Mouse (Mus musculus): ENCODE data around the gene Etv6. TPM values are rescaled to one million over a fixed set of nuclear protein-coding genes. Genes with fewer than 3 reads are reported as not detected.

Gene Etv6
- polyA plus RNA-seq, 1 experiment from 2014 or later, result 3.4 TPM

GRCm38 (mm10) chr6:134243119-134243518 is 207.6 kb downstream of the Etv6 start:
- no peak overlapping the region for H3K4me2 ChIP-seq (ENCODE audit: low read length)
- ATAC-seq, result no peak
- no peaks in the 10 kb centered on the region for H3K27me3 ChIP-seq (replicated peaks; ENCODE audit: control insufficient read depth, insufficient read depth, low read length)
- WGBS, result 62% methylated on average over 3 of the region's 3 CpGs
- no peak overlapping the region for H3K9ac ChIP-seq (ENCODE audit: low read depth, low read length)
- no peaks in the 10 kb centered on the region; the same call in 1 of the 2 replicates for H3K36me3 ChIP-seq (ENCODE audit: control insufficient read depth, insufficient read depth, low read length)
- no peak overlapping the region for H3K27ac ChIP-seq (ENCODE audit: low read depth, low read length)
- H3K4me3 ChIP-seq (ENCODE audit: low read length), result no peak overlapping the region
- H3K4me1 ChIP-seq (ENCODE audit: control insufficient read depth, insufficient read depth, low read depth, low read length), result no peaks in the 10 kb centered on the region
- H3K9me3 ChIP-seq (ENCODE audit: control insufficient read depth, low read length), result no peaks in the 10 kb centered on the region

GRCm38 (mm10) chr6:134243546-134243945 is 208.0 kb downstream of the Etv6 start:
- Histone ChIP-seq H3K4me2 (ENCODE audit: low read length) (no peak overlapping the region), H3K27me3 (replicated peaks; ENCODE audit: control insufficient read depth, insufficient read depth, low read length) (no peaks in the 10 kb centered on the region), H3K4me3 (ENCODE audit: low read length) (no peak overlapping the region), H3K36me3 (ENCODE audit: control insufficient read depth, insufficient read depth, low read length) (no peaks in the 10 kb centered on the region; the same call in 1 of the 2 replicates), H3K9ac (ENCODE audit: low read depth, low read length) (no peak overlapping the region), H3K9me3 (ENCODE audit: control insufficient read depth, low read length) (no peaks in the 10 kb centered on the region), H3K27ac (ENCODE audit: low read depth, low read length) (no peak overlapping the region), H3K4me1 (ENCODE audit: control insufficient read depth, insufficient read depth, low read depth, low read length) (no peaks in the 10 kb centered on the region)
- WGBS, result 78% methylated on average over 4 of the region's 4 CpGs
- no peak for ATAC-seq

GRCm38 (mm10) chr6:134244071-134244470 is 208.6 kb downstream of the Etv6 start:
- no peaks in the 10 kb centered on the region; the same call in 1 of the 2 replicates for H3K36me3 ChIP-seq (ENCODE audit: control insufficient read depth, insufficient read depth, low read length)
- 84% methylated on average over 4 of the region's 4 CpGs for WGBS
- no peaks in the 10 kb centered on the region for H3K4me1 ChIP-seq (ENCODE audit: control insufficient read depth, insufficient read depth, low read depth, low read length)
- H3K9me3 ChIP-seq (ENCODE audit: control insufficient read depth, low read length), result no peaks in the 10 kb centered on the region
- no peak overlapping the region for H3K4me2 ChIP-seq (ENCODE audit: low read length)
- H3K27me3 ChIP-seq (replicated peaks; ENCODE audit: control insufficient read depth, insufficient read depth, low read length), result no peaks in the 10 kb centered on the region
- no peak overlapping the region for H3K4me3 ChIP-seq (ENCODE audit: low read length)
- no peak for ATAC-seq
- no peak overlapping the region for H3K27ac ChIP-seq (ENCODE audit: low read depth, low read length)
- no peak overlapping the region for H3K9ac ChIP-seq (ENCODE audit: low read depth, low read length)

GRCm38 (mm10) chr6:134246109-134246508 is 210.6 kb downstream of the Etv6 start:
- H3K27ac ChIP-seq (ENCODE audit: low read depth, low read length), result no peak overlapping the region
- H3K4me1 ChIP-seq (ENCODE audit: control insufficient read depth, insufficient read depth, low read depth, low read length), result no peaks in the 10 kb centered on the region
- no peaks in the 10 kb centered on the region for H3K9me3 ChIP-seq (ENCODE audit: control insufficient read depth, low read length)
- 76% methylated on average over 2 of the region's 2 CpGs for WGBS
- H3K4me3 ChIP-seq (ENCODE audit: low read length), result no peak overlapping the region
- ATAC-seq, result no peak
- H3K4me2 ChIP-seq (ENCODE audit: low read length), result no peak overlapping the region
- no peaks in the 10 kb centered on the region; the same call in 1 of the 2 replicates for H3K36me3 ChIP-seq (ENCODE audit: control insufficient read depth, insufficient read depth, low read length)
- H3K9ac ChIP-seq (ENCODE audit: low read depth, low read length), result no peak overlapping the region
- no peaks in the 10 kb centered on the region for H3K27me3 ChIP-seq (replicated peaks; ENCODE audit: control insufficient read depth, insufficient read depth, low read length)

GRCm38 (mm10) chr6:134247324-134247723 is 211.8 kb downstream of the Etv6 start:
- no peaks in the 10 kb centered on the region; the same call in 1 of the 2 replicates for H3K36me3 ChIP-seq (ENCODE audit: control insufficient read depth, insufficient read depth, low read length)
- no peaks in the 10 kb centered on the region for H3K4me1 ChIP-seq (ENCODE audit: control insufficient read depth, insufficient read depth, low read depth, low read length)
- no peak for ATAC-seq
- H3K27ac ChIP-seq (ENCODE audit: low read depth, low read length), result no peak overlapping the region
- no peaks in the 10 kb centered on the region for H3K27me3 ChIP-seq (replicated peaks; ENCODE audit: control insufficient read depth, insufficient read depth, low read length)
- H3K9ac ChIP-seq (ENCODE audit: low read depth, low read length), result no peak overlapping the region
- WGBS, result 91% methylated on average over 9 of the region's 9 CpGs
- no peaks in the 10 kb centered on the region for H3K9me3 ChIP-seq (ENCODE audit: control insufficient read depth, low read length)
- no peak overlapping the region for H3K4me3 ChIP-seq (ENCODE audit: low read length)
- H3K4me2 ChIP-seq (ENCODE audit: low read length), result no peak overlapping the region

GRCm38 (mm10) chr6:134248720-134249119 is 213.2 kb downstream of the Etv6 start:
- no peak overlapping the region for H3K27ac ChIP-seq (ENCODE audit: low read depth, low read length)
- peak; percentile 34; the same call in 1 of the 2 replicates for ATAC-seq
- H3K36me3 ChIP-seq (ENCODE audit: control insufficient read depth, insufficient read depth, low read length), result no peaks in the 10 kb centered on the region; the same call in 1 of the 2 replicates
- 83% methylated on average over 19 of the region's 19 CpGs for WGBS
- no peaks in the 10 kb centered on the region for H3K27me3 ChIP-seq (replicated peaks; ENCODE audit: control insufficient read depth, insufficient read depth, low read length)
- no peak overlapping the region for H3K9ac ChIP-seq (ENCODE audit: low read depth, low read length)
- no peaks in the 10 kb centered on the region for H3K4me1 ChIP-seq (ENCODE audit: control insufficient read depth, insufficient read depth, low read depth, low read length)
- no peak overlapping the region for H3K4me3 ChIP-seq (ENCODE audit: low read length)
- no peak overlapping the region for H3K4me2 ChIP-seq (ENCODE audit: low read length)
- H3K9me3 ChIP-seq (ENCODE audit: control insufficient read depth, low read length), result no peaks in the 10 kb centered on the region

- Histone ChIP-seq H3K27ac (ENCODE audit: low read depth, low read length) (no peak overlapping the region), H3K36me3 (ENCODE audit: control insufficient read depth, insufficient read depth, low read length) (no peaks in the 10 kb centered on the region; the same call in 1 of the 2 replicates), H3K4me3 (ENCODE audit: low read length) (no peak overlapping the region), H3K4me1 (ENCODE audit: control insufficient read depth, insufficient read depth, low read depth, low read length) (no peaks in the 10 kb centered on the region), H3K9ac (ENCODE audit: low read depth, low read length) (no peak overlapping the region), H3K4me2 (ENCODE audit: low read length) (no peak overlapping the region), H3K27me3 (replicated peaks; ENCODE audit: control insufficient read depth, insufficient read depth, low read length) (no peaks in the 10 kb centered on the region), H3K9me3 (ENCODE audit: control insufficient read depth, low read length) (no peaks in the 10 kb centered on the region)
- 93% methylated on average over 5 of the region's 5 CpGs for WGBS
- no peak for ATAC-seq
Observed at GRCm38 (mm10) chr6:134250764-134251163, 215.3 kb downstream of the Etv6 start.

GRCm38 (mm10) chr6:134251364-134251763 is 215.9 kb downstream of the Etv6 start:
- no peaks in the 10 kb centered on the region for H3K9me3 ChIP-seq (ENCODE audit: control insufficient read depth, low read length)
- ATAC-seq, result no peak
- 95% methylated on average over 8 of the region's 8 CpGs for WGBS

GRCm38 (mm10) chr6:134252081-134252755 is 216.7 kb downstream of the Etv6 start:
- 97% methylated on average over 8 of the region's 8 CpGs for WGBS
- Histone ChIP-seq H3K4me2 (ENCODE audit: low read length) (no peak overlapping the region), H3K9me3 (ENCODE audit: control insufficient read depth, low read length) (no peaks in the 10 kb centered on the region), H3K4me1 (ENCODE audit: control insufficient read depth, insufficient read depth, low read depth, low read length) (no peaks in the 10 kb centered on the region), H3K36me3 (ENCODE audit: control insufficient read depth, insufficient read depth, low read length) (no peaks in the 10 kb centered on the region; the same call in 1 of the 2 replicates), H3K27me3 (replicated peaks; ENCODE audit: control insufficient read depth, insufficient read depth, low read length) (no peaks in the 10 kb centered on the region), H3K4me3 (ENCODE audit: low read length) (no peak overlapping the region), H3K9ac (ENCODE audit: low read depth, low read length) (no peak overlapping the region), H3K27ac (ENCODE audit: low read depth, low read length) (no peak overlapping the region)
- ATAC-seq, result no peak

More at GRCm38 (mm10) chr6:134251364-134251763, 215.9 kb downstream of the Etv6 start:
- no peaks in the 10 kb centered on the region; the same call in 1 of the 2 replicates for H3K36me3 ChIP-seq (ENCODE audit: control insufficient read depth, insufficient read depth, low read length)
- no peak overlapping the region for H3K27ac ChIP-seq (ENCODE audit: low read depth, low read length)
- no peak overlapping the region for H3K4me2 ChIP-seq (ENCODE audit: low read length)
- no peak overlapping the region for H3K4me3 ChIP-seq (ENCODE audit: low read length)
- no peaks in the 10 kb centered on the region for H3K4me1 ChIP-seq (ENCODE audit: control insufficient read depth, insufficient read depth, low read depth, low read length)
- H3K9ac ChIP-seq (ENCODE audit: low read depth, low read length), result no peak overlapping the region
- H3K27me3 ChIP-seq (replicated peaks; ENCODE audit: control insufficient read depth, insufficient read depth, low read length), result no peaks in the 10 kb centered on the region
